Mouse (Mus musculus) heart, postnatal 36 days (tissue): Measurements from ENCODE around the gene Gm30191. TPM values are rescaled to one million over a fixed set of nuclear protein-coding genes. Genes with fewer than 3 reads are reported as not detected.

Experiments used
- DNase-seq, 2 experiments: peaks; one replicate each; pipeline ENCODE4 v3.0.0; 2021 to 2022
- intact Hi-C: fragments of 180-260 bp; cut with DNase I; formaldehyde crosslinking; loops from one replicate; pipeline ENCODE4 v1.15.1; 2025
- total RNA-seq, 2 experiments: library from RNA; stranded (reverse); gene quantifications; 2 replicates each; pipeline ENCODE4 v1.2.3; 2021

Gene Gm30191
- not detected for total RNA-seq

GRCm38 (mm10) chr4:134246719-134247258 lies at the start of gene Gm30191:
Gm30191 (plus strand) TSS chr4:134246935.
- DNase-seq: no peak
- intact Hi-C loops: loop anchor here (1.0 to 10.0 kb wide), 2 partner anchors 42 to 228 kb away; no protein-coding TSS in a partner anchor

- no peak for DNase-seq
- intact Hi-C loops: no loop called here
Measured at GRCm38 (mm10) chr4:134199371-134199770, 47.4 kb upstream of the Gm30191 start.

GRCm38 (mm10) chr4:134202904-134203303 lies 43.8 kb upstream of the Gm30191 start, which contains the start of gene Gm7534:
Gm7534 (minus strand) TSS chr4:134203004.
- intact Hi-C loops: no loop called here
- no peak for DNase-seq

GRCm38 (mm10) chr4:134203340-134203896 lies 43.3 kb upstream of the Gm30191 start:
- intact Hi-C loops: no loop called here
- DNase-seq: no peak

GRCm38 (mm10) chr4:134206488-134207053 lies 40.2 kb upstream of the Gm30191 start:
- DNase-seq: no peak
- intact Hi-C loops: no loop called here

GRCm38 (mm10) chr4:134222793-134223600 lies 23.7 kb upstream of the Gm30191 start:
- intact Hi-C loops: no loop called here
- DNase-seq: no peak

GRCm38 (mm10) chr4:134227194-134227593 lies 19.5 kb upstream of the Gm30191 start, which contains the start of gene Catsper4:
Catsper4 (minus strand) TSS chr4:134227383.
- DNase-seq: no peak
- intact Hi-C loops: no loop called here

- intact Hi-C loops: no loop called here
Measured at GRCm38 (mm10) chr4:134230431-134230830, 16.3 kb upstream of the Gm30191 start.

GRCm38 (mm10) chr4:134234876-134235275 lies 11.9 kb upstream of the Gm30191 start:
- peak in 1 of 2 experiments; percentile 49 for DNase-seq

More at GRCm38 (mm10) chr4:134230431-134230830, 16.3 kb upstream of the Gm30191 start:
- DNase-seq: no peak

GRCm38 (mm10) chr4:134237582-134238278 lies 9.0 kb upstream of the Gm30191 start:
- intact Hi-C loops: no loop called here
- DNase-seq: no peak

More at GRCm38 (mm10) chr4:134234876-134235275, 11.9 kb upstream of the Gm30191 start:
- intact Hi-C loops: no loop called here

- peak; percentile 68 to 72 for DNase-seq
Measured at GRCm38 (mm10) chr4:134238279-134238651, 8.5 kb upstream of the Gm30191 start, which contains the start of gene Cnksr1. Cnksr1 (minus strand) TSS chr4:134238399.

GRCm38 (mm10) chr4:134238686-134239085 lies 8.0 kb upstream of the Gm30191 start:
- intact Hi-C loops: no loop called here
- no peak for DNase-seq

More at GRCm38 (mm10) chr4:134238279-134238651, 8.5 kb upstream of the Gm30191 start, which contains the start of gene Cnksr1:
- intact Hi-C loops: no loop called here

- DNase-seq: no peak
- intact Hi-C loops: loop anchor here (10.0 kb wide), 1 partner anchor 231 kb away; no protein-coding TSS in a partner anchor
Measured at GRCm38 (mm10) chr4:134243516-134244250, 3.1 kb upstream of the Gm30191 start, which contains the start of gene E130218I03Rik. E130218I03Rik (plus strand) TSS chr4:134243662.

GRCm38 (mm10) chr4:134245148-134245843 lies 1.4 kb upstream of the Gm30191 start, which contains the start of gene Zfp593:
Zfp593 (minus strand) TSS chr4:134245592.
- intact Hi-C loops: loop anchor here (1.0 to 10.0 kb wide), 2 partner anchors 58 to 230 kb away; partner anchors contain the start of gene Cep85
- DNase-seq: peak; percentile 97

- intact Hi-C loops: loop anchor here (10.0 kb wide), 1 partner anchor 229 kb away; no protein-coding TSS in a partner anchor
- DNase-seq: no peak
Measured at GRCm38 (mm10) chr4:134246256-134246655, 479 bp upstream of the Gm30191 start.

- peak; percentile 84 to 86 for DNase-seq
- intact Hi-C loops: loop anchor here (2.0 to 10.0 kb wide), 2 partner anchors 19 to 225 kb away; no protein-coding TSS in a partner anchor
Measured at GRCm38 (mm10) chr4:134249651-134250050, 2.9 kb downstream of the Gm30191 start.

GRCm38 (mm10) chr4:134250116-134250929 lies 3.6 kb downstream of the Gm30191 start:
- intact Hi-C loops: loop anchor here (2.0 kb wide), 1 partner anchor 18 kb away; no protein-coding TSS in a partner anchor
- DNase-seq: no peak

- intact Hi-C loops: loop anchor here (2.0 kb wide), 1 partner anchor 18 kb away; no protein-coding TSS in a partner anchor
- DNase-seq: no peak
Measured at GRCm38 (mm10) chr4:134250930-134251240, 4.2 kb downstream of the Gm30191 start.
